Mouse (Mus musculus) lung, embryonic 14.5 days (tissue): ENCODE data around the gene Usp24. TPM values are rescaled to one million over a fixed set of nuclear protein-coding genes. Genes with fewer than 3 reads are reported as not detected.

Experiments used
- ATAC-seq: fragments of 200-750 bp; cut with Nextera tagmentation; 2 replicates; pipeline ENCODE4 v1.8.0; 2017; ENCODE audit warnings: mild to moderate bottlenecking, moderate TSS enrichment, moderate library complexity; ENCODE audit not compliant: insufficient read depth
- DNase-seq: peaks from one replicate; pipeline ENCODE4 v3.0.0-alpha.2; 2015
- H3K27ac ChIP-seq: fragments of 300-500 bp; sonication (generic); 2 replicates; pipeline ENCODE4 v1.5.1; 2014; ENCODE audit warnings: low read depth, mild to moderate bottlenecking, moderate library complexity
- H3K27me3 ChIP-seq: fragments of 300-500 bp; sonication (generic); 2 replicates; pipeline ENCODE4 v1.6.1; 2014; ENCODE audit warnings: low read length, control low read depth; ENCODE audit not compliant: insufficient read depth
- H3K36me3 ChIP-seq: fragments of 300-500 bp; sonication (generic); 2 replicates; pipeline ENCODE4 v1.6.1; 2014; ENCODE audit warnings: control low read depth; ENCODE audit not compliant: insufficient read depth
- H3K4me1 ChIP-seq: fragments of 300-500 bp; sonication (generic); 2 replicates; pipeline ENCODE4 v1.6.1; 2014; ENCODE audit warnings: antibody characterized with exemption, control low read depth; ENCODE audit not compliant: insufficient read depth
- H3K4me2 ChIP-seq: fragments of 300-500 bp; sonication (generic); 2 replicates; pipeline ENCODE4 v1.6.1; 2014; ENCODE audit warnings: mild to moderate bottlenecking
- H3K4me3 ChIP-seq: fragments of 300-500 bp; sonication (generic); 2 replicates; pipeline ENCODE4 v1.5.1; 2014; ENCODE audit warnings: low read depth, low read length
- H3K9ac ChIP-seq: fragments of 300-500 bp; sonication (generic); 2 replicates; pipeline ENCODE4 v1.6.1; 2014
- H3K9me3 ChIP-seq: fragments of 300-500 bp; sonication (generic); 2 replicates; pipeline ENCODE4 v1.6.1; 2016; ENCODE audit warnings: low read depth, low read length, control low read depth
- CTCF ChIP-seq: IDR thresholded peaks from 2 replicates; pipeline ENCODE4 v1.5.1; 2016; ENCODE audit warnings: antibody characterized with exemption, low read depth
- WGBS: fragments of 180-500 bp; shearing (Covaris S2); extraction: QIAGEN DNeasy Blood & Tissue Kit; methylation state at CpG from one replicate; pipeline ENCODE4 v1.1.7; 2014; 5-methylcytosine and 5-hydroxymethylcytosine counted together
- polyA plus RNA-seq: library from polyadenylated mRNA; unstranded; fragments of >200 nt; fragmentation: Nextera tagmentation; extraction: Ambion mirVana; gene quantifications from 2 replicates; pipeline ENCODE4 v1.2.1, GENCODE M21; 2014

Usp24 gene
- polyA plus RNA-seq, 1 experiment from 2014 or later, result 12.6 TPM

GRCm38 (mm10) chr4:106290201-106290600, 25.8 kb upstream of the Usp24 start:
- TF ChIP-seq CTCF, result no peak
- DNase-seq (no peak), ATAC-seq (no peak)
- H3K27ac ChIP-seq, result no peak overlapping the region
- no peaks in the 10 kb centered on the region for H3K9me3 ChIP-seq
- H3K27me3 ChIP-seq, result no peaks in the 10 kb centered on the region
- peaks cover 6% of the 10 kb centered on the region for H3K4me1 ChIP-seq
- H3K36me3 ChIP-seq, result no peaks in the 10 kb centered on the region
- no peak overlapping the region for H3K4me3 ChIP-seq
- 75% methylated on average over 2 of the region's 2 CpGs for WGBS
- no peak overlapping the region for H3K9ac ChIP-seq
- H3K4me2 ChIP-seq, result no peak overlapping the region

GRCm38 (mm10) chr4:106292823-106293222, 23.2 kb upstream of the Usp24 start:
- no peaks in the 10 kb centered on the region for H3K9me3 ChIP-seq
- H3K27ac ChIP-seq, result no peak overlapping the region
- H3K36me3 ChIP-seq, result no peaks in the 10 kb centered on the region
- peaks cover 10% of the 10 kb centered on the region for H3K4me1 ChIP-seq
- H3K27me3 ChIP-seq, result no peaks in the 10 kb centered on the region
- DNase-seq, result peak; percentile 27
- no peak for ATAC-seq
- WGBS, result 57% methylated on average over 4 of the region's 4 CpGs
- H3K4me3 ChIP-seq, result no peak overlapping the region
- TF ChIP-seq CTCF, result no peak
- H3K4me2 ChIP-seq, result no peak overlapping the region
- no peak overlapping the region for H3K9ac ChIP-seq

- TF ChIP-seq CTCF, result no peak
- Histone ChIP-seq H3K4me1 (peaks cover 10% of the 10 kb centered on the region), H3K4me3 (no peak overlapping the region), H3K9me3 (no peaks in the 10 kb centered on the region), H3K27me3 (no peaks in the 10 kb centered on the region), H3K36me3 (no peaks in the 10 kb centered on the region), H3K9ac (no peak overlapping the region), H3K4me2 (no peak overlapping the region), H3K27ac (no peak overlapping the region)
- 54% methylated on average over 6 of the region's 6 CpGs for WGBS
- no peak for ATAC-seq
- DNase-seq, result peak; percentile 23
Observed at GRCm38 (mm10) chr4:106293378-106294090, 22.5 kb upstream of the Usp24 start.

- no peak for TF ChIP-seq CTCF
- H3K27ac ChIP-seq, result no peak overlapping the region
- H3K4me3 ChIP-seq, result no peak overlapping the region
- H3K4me1 ChIP-seq, result peaks cover 10% of the 10 kb centered on the region
- H3K9ac ChIP-seq, result no peak overlapping the region
- H3K27me3 ChIP-seq, result no peaks in the 10 kb centered on the region
- H3K36me3 ChIP-seq, result no peaks in the 10 kb centered on the region
- DNase-seq (no peak), ATAC-seq (no peak)
- no peaks in the 10 kb centered on the region for H3K9me3 ChIP-seq
- no peak overlapping the region for H3K4me2 ChIP-seq
- WGBS, result 23% methylated on average over 4 of the region's 4 CpGs
Observed at GRCm38 (mm10) chr4:106295696-106296095, 20.3 kb upstream of the Usp24 start.

- H3K9me3 ChIP-seq, result no peaks in the 10 kb centered on the region
- no peaks in the 10 kb centered on the region for H3K27me3 ChIP-seq
- WGBS, result 72% methylated on average over 7 of the region's 7 CpGs
- ATAC-seq (no peak), DNase-seq (no peak)
- H3K4me3 ChIP-seq, result no peak overlapping the region
- H3K4me2 ChIP-seq, result no peak overlapping the region
- H3K9ac ChIP-seq, result no peak overlapping the region
- peaks cover 10% of the 10 kb centered on the region for H3K4me1 ChIP-seq
- no peaks in the 10 kb centered on the region for H3K36me3 ChIP-seq
- no peak for TF ChIP-seq CTCF
- H3K27ac ChIP-seq, result no peak overlapping the region
Observed at GRCm38 (mm10) chr4:106296412-106297086, 19.5 kb upstream of the Usp24 start.

GRCm38 (mm10) chr4:106301346-106301745, 14.7 kb upstream of the Usp24 start:
- DNase-seq, result peak; percentile 17
- H3K4me3 ChIP-seq, result no peak overlapping the region
- H3K4me1 ChIP-seq, result no peaks in the 10 kb centered on the region
- no peaks in the 10 kb centered on the region for H3K9me3 ChIP-seq
- no peak overlapping the region for H3K9ac ChIP-seq
- H3K27me3 ChIP-seq, result no peaks in the 10 kb centered on the region
- WGBS, result 65% methylated on average over 6 of the region's 6 CpGs
- H3K4me2 ChIP-seq, result no peak overlapping the region
- H3K27ac ChIP-seq, result no peak overlapping the region
- ATAC-seq, result no peak
- no peaks in the 10 kb centered on the region for H3K36me3 ChIP-seq
- no peak for TF ChIP-seq CTCF

- no peak overlapping the region for H3K27ac ChIP-seq
- H3K9ac ChIP-seq, result no peak overlapping the region
- no peaks in the 10 kb centered on the region for H3K4me1 ChIP-seq
- no peaks in the 10 kb centered on the region for H3K9me3 ChIP-seq
- no peak for DNase-seq
- H3K27me3 ChIP-seq, result no peaks in the 10 kb centered on the region
- no peak for ATAC-seq
- TF ChIP-seq CTCF, result no peak
- no peak overlapping the region for H3K4me3 ChIP-seq
- no peak overlapping the region for H3K4me2 ChIP-seq
- H3K36me3 ChIP-seq, result no peaks in the 10 kb centered on the region
- 82% methylated on average over 3 of the region's 3 CpGs for WGBS
Observed at GRCm38 (mm10) chr4:106308090-106308489, 7.9 kb upstream of the Usp24 start.
